Mouse (Mus musculus) erythroid progenitor cell, adult 5-6 weeks (primary cell): ENCODE data around the gene Timp4. TPM values are rescaled to one million over a fixed set of nuclear protein-coding genes. Genes with fewer than 3 reads are reported as not detected.
"Not testable (repeated sequence)": the region's sequence is repeated elsewhere in the genome, so short reads cannot be mapped to it uniquely, and the experiment has no call there.

Source experiments
- ATAC-seq: replicated peaks from 2 replicates; pipeline ENCODE4 v1.8.0; 2016; ENCODE audit warnings: moderate number of reproducible peaks, mild to moderate bottlenecking, moderate TSS enrichment, inconsistent platforms; ENCODE audit not compliant: poor library complexity, low FRiP score, severe bottlenecking
- total RNA-seq, 2 experiments: library from RNA; stranded (forward) in 1 of 2; stranded (reverse) in 1 of 2; fragments of 150-400 nt in 1 of 2; fragments of 186-747, 209-891 nt in 1 of 2; gene quantifications; 2 replicates each; pipeline versions ENCODE4 v1.2.3 to v1.2.4; 2015 to 2017; ENCODE audit warnings: low replicate concordance in 2 of 2

The Timp4 gene
- total RNA-seq, 2 experiments from 2014 or later = 0.42 TPM; not detected in 1

GRCm38 (mm10) chr6:115266791-115267190 is 14.8 kb upstream of the Timp4 start:
- no peak for ATAC-seq

GRCm38 (mm10) chr6:115260507-115260906 is 8.5 kb upstream of the Timp4 start:
- ATAC-seq = no peak

DNA sequence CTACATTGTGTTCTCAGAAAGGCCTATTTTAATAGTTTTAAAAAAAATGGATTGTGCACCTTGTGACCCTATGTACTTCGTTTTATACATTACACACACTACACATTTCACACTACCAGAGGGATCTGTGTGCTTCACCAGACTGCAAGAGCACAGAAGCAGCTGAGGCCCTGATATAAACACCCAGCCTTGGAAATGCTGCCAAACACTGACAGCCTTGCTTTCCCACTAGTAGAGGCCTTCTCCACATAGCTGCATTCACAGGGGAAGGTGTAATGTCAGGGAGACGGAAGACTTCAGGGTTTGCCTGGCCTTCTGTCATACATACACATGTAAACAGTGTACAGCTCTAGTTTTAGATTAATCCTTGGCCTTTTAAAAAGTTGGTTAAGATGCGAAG is 3.2 kb upstream of the Timp4 start:
- ATAC-seq = no peak

DNA sequence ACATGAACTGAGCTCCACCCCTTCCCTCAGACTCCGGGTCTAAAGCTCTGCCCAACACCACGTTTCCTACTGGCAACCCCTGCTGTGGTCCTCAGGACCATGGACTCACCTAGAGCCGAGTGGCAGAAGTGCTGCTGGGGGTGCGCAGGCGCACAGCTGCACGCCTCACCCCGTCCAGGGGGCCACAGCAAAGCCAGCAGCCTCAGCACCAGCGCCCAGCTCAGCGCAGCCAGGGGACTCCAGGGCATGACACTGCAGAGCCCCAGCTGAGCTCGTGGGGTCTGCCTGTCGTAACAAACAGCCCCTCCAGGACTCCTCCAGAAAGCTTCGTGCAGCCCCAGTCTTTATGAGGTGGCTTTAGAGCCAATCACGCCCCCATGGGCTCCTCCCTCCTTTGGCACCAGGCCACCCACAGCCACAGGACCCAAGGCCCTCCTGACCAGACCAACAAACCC is 447 bp downstream of the Timp4 start:
- ATAC-seq = 0 out of 2 replicates have a peak, but pooled peaks have one; percentile 25

DNA sequence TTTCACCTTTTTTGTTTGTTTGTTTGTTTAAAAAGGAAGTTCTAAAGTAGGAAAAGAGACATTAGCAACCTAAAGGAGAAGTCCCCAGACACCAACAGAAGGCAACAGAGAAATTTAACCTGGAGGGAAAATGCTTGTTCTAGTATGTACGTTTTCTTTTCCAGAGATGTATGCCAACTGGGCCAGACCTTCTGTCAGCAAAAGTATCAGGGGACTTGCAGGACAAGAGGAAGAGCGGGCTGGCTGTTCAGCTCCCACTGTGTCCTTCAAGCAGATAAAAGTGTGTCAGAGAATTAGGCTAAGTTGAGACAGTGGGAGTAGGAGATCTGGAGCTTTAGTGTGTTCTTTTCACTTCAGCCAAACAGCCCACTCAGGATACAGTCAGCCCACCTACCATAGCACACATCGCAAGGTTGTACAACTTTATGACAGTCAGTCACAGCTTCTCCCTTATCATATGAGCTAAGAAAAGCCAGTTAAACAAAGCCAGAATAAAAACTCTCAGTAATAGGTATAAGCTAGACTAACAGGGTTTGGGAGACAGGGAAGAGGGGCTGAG is 6.4 kb downstream of the Timp4 start:
- no peak for ATAC-seq

DNA sequence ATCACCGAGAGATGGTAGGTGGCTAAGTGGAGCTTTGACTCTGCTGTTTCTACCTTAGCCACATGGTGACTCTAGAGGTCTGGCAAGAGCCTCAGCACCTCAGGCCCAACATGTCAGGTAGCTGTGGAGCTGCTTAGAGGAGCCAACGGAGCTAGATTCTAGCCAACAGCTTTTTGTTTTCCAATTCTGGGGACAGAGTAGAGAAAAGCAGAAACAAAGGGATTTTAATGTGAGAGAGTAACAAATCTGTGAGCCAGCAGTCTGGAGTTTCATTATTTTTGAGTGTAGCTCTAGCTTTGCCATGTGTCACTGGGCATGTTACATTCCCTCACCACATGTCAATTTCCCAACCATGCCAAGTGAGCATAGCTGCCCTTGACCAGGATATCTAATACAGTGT is 7.8 kb downstream of the Timp4 start:
- no peak for ATAC-seq

GRCm38 (mm10) chr6:115241939-115242338 is 10.1 kb downstream of the Timp4 start:
- no peak for ATAC-seq

GRCm38 (mm10) chr6:115241131-115241699 is 10.8 kb downstream of the Timp4 start:
- ATAC-seq = no peak

DNA sequence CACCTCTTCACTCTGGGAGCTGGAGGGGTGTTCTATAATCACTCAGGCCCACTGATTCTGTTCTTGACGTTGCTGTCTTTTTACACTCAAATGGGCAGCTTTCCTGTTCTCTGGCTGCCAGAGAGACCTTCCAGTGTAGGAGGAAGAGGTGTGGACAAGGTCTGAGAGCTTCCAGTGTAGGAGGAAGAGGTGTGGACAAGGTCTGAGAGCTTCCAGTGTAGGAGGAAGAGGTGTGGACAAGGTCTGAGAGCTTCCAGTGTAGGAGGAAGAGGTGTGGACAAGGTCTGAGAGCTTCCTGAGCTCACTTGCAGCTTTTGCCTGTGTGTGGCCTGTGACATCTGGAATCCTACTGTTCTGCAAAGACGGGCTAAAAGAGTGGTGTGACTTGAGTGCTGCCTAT is 11.6 kb downstream of the Timp4 start:
- ATAC-seq = not testable (repeated sequence)

DNA sequence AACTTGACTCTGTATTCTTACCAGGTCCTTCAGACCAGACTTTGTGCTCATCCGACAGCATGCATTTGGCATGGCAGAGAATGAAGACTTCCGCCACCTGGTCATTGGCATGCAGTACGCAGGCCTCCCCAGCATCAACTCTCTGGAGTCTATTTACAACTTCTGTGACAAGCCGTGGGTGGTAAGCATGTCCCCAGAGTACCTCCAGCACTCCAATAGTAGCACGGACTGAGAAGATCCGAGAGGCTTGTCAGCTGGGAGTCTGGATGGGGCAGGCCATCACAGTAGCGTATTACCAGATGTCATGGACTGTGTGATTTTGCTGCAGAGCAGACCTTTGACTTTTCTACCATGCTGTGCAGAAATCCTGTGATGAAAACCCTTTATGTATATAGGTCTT is 12.7 kb downstream of the Timp4 start:
- no peak for ATAC-seq

DNA sequence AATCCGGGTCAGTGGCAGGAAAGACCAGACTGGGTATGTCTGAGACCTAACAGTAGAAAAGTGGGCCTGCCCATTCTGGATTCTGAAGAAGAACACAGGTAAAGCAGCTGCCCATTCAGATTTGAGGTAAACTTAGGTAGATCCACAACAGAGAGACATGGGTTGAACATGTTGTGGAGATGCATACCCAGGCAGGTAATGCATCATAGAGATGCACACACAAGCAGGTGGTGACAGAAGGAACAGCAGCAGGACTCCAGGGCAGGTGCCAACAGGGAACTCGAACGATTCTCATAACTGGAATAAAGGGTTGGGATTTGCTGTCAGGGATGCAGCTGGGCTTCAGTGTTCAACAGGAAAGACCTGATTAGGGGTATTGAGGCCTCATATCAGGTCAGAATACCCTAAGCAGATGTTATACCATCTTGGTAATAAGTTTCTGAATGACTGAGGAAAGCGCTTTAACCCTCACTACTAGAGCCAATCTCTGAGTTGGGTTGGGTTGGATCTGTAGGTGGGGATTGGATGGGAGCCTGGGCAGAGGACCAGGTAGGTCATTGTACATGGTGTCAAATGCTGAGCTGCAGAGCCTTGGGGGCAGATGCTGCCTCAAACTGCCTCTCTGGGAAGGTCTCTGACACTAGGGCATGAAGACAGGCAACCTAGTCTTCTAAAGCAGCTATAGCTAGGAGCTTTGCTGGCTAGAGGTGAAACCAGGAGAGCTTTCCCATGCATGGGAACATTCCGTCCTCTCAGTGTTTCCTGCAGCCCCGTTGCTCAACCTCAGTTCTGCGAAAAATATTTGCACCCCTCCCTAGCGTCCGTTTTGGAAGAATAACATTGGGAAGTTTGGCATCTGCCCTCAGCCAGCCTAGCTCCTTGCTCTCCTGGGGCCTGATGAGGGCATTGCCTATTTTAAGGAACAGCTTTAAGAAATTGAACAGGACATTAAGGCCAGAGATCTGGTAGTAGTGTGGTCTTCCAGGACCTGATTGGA is 13.7 kb downstream of the Timp4 start:
- no peak for ATAC-seq

- no peak for ATAC-seq
Observed at GRCm38 (mm10) chr6:115232562-115232961, 19.4 kb downstream of the Timp4 start.

GRCm38 (mm10) chr6:115231836-115232235 is 20.2 kb downstream of the Timp4 start:
- no peak for ATAC-seq

DNA sequence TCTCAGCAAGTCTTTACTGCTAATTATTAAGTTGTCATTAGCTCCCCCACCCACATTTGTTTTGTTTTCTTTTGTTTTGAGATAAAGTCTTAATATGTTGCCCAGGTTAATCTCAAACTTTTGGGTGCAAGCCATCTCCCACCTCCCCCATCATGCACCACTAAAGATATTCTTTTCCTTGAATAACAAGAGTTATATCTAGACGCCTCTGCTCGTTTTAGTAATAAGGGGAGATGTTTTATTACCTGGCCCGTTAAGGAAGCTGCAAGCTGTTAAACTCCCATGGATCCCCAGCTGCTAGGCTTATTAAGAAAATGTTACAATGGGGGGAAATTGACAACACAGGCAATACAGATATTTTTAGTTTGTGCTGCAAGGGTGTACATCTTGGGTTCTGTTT is 21.4 kb downstream of the Timp4 start:
- no peak for ATAC-seq

GRCm38 (mm10) chr6:115227529-115227928 is 24.5 kb downstream of the Timp4 start:
- no peak for ATAC-seq

DNA sequence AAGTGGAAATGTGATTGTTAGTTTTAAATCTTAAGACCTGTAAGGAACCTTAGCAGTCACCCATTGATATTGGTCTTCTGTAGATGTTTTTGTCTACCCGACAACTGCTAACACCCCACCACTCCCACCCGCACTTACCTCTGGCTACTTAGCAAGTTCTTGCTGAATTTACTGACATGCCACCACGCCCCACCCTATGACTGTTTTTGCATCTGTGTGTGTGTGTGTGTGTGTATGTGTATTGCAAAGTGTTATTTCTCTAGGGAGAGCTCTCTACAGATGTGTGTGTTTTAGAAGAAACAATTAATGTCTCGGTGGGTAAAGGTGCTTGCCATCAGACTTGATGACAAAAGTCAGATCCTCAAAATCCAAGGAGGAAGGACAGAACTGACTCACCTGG is 25.0 kb downstream of the Timp4 start, which contains the start of gene Gm17482:
Gm17482 (plus strand) TSS at position 301 of the 400 bp plus-strand sequence.
- ATAC-seq = no peak

DNA sequence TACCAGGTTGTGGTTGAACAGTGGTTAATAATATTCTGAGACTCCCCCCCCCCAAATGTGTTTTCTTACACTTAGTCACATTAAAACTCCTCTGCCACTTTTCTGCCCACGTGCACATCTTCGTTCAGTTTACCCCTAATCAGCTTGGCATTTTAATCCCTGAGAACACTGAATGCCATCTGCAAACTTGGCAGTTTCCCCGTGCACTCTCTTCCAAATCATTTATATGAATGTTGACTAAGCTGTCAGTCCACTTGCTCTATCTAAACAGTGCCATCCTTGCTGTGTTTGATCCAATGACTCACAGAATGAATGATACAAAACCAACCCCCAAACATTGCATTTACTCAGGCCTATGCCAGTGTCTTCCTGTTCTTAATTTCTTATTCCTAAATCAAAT is 26.5 kb downstream of the Timp4 start:
- ATAC-seq = no peak

- no peak for ATAC-seq
Observed at GRCm38 (mm10) chr6:115221215-115221641, 30.8 kb downstream of the Timp4 start.

GRCm38 (mm10) chr6:115213129-115213528 is 38.9 kb downstream of the Timp4 start:
- ATAC-seq = no peak

- ATAC-seq = no peak
Observed at GRCm38 (mm10) chr6:115212132-115212903, 39.7 kb downstream of the Timp4 start.
